Mouse (Mus musculus): Measurements from ENCODE around the gene Zfp217. TPM values are rescaled to one million over a fixed set of nuclear protein-coding genes. Genes with fewer than 3 reads are reported as not detected.

The Zfp217 gene
- polyA plus RNA-seq, 1 experiment: 1.7 TPM

- Histone ChIP-seq H3K27ac (ENCODE audit: insufficient read depth, low read length) (no peak overlapping the region), H3K4me3 (ENCODE audit: insufficient read depth, low read length) (no peak overlapping the region), H3K4me1 (ENCODE audit: control insufficient read depth, insufficient read depth, low read length) (no peaks in the 10 kb centered on the region)
- TF ChIP-seq CTCF (IDR thresholded peaks at IDR 0.05; ENCODE audit: extremely low read depth, insufficient read depth, low read length) (no peak), POLR2A (IDR thresholded peaks at IDR 0.05; ENCODE audit: extremely low read depth, insufficient read depth, low read length) (no peak)
Measured at GRCm38 (mm10) chr2:170110306-170110705, 37.6 kb downstream of the Zfp217 start.

DNA sequence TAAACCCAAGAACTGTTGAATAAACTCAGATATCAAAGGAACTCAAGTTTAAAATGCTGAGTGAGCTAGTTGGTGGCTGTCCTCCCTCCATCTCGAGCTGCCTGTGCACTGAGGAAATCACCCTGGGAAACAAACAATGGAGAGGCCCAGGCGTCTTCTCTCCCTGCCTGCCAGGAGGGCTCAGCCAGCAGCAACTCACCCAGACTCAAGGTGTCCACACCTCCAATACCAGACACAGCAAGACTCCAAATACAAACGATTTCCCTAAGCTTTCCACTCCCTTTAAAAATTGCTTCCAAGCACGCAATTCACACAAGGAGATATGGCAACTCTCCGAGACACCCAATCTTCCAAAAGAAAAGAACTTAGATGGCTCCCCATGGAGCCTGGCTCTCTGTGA, 38.4 kb downstream of the Zfp217 start:
- H3K27ac ChIP-seq (ENCODE audit: insufficient read depth, low read length): no peak overlapping the region
- no peak overlapping the region for H3K4me3 ChIP-seq (ENCODE audit: insufficient read depth, low read length)
- TF ChIP-seq CTCF (IDR thresholded peaks at IDR 0.05; ENCODE audit: extremely low read depth, insufficient read depth, low read length): no peak
- TF ChIP-seq POLR2A (IDR thresholded peaks at IDR 0.05; ENCODE audit: extremely low read depth, insufficient read depth, low read length): no peak
- H3K4me1 ChIP-seq (ENCODE audit: control insufficient read depth, insufficient read depth, low read length): no peaks in the 10 kb centered on the region

DNA sequence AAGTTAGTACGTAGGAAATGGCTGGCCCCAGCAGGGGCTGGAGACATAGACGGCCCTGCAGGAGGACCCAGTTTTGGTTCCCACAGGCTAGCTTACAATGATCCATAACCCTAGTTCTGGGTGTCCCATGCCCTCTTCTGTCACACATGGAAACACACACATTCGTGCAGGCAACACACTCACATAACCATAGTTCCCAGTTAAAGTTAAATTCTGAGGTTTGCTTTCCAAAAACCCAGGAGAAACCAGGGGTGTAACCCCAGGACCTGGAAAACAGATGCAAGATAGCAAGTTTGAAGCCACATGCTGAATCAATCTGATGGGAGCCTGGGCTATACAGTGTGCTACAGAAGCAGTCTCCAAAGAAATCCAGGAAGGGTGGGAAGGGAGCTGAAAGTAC, 40.1 kb downstream of the Zfp217 start:
- TF ChIP-seq CTCF (IDR thresholded peaks at IDR 0.05; ENCODE audit: extremely low read depth, insufficient read depth, low read length) (no peak), POLR2A (IDR thresholded peaks at IDR 0.05; ENCODE audit: extremely low read depth, insufficient read depth, low read length) (no peak)
- H3K4me3 ChIP-seq (ENCODE audit: insufficient read depth, low read length): no peak overlapping the region
- no peaks in the 10 kb centered on the region for H3K4me1 ChIP-seq (ENCODE audit: control insufficient read depth, insufficient read depth, low read length)
- H3K27ac ChIP-seq (ENCODE audit: insufficient read depth, low read length): no peak overlapping the region

DNA sequence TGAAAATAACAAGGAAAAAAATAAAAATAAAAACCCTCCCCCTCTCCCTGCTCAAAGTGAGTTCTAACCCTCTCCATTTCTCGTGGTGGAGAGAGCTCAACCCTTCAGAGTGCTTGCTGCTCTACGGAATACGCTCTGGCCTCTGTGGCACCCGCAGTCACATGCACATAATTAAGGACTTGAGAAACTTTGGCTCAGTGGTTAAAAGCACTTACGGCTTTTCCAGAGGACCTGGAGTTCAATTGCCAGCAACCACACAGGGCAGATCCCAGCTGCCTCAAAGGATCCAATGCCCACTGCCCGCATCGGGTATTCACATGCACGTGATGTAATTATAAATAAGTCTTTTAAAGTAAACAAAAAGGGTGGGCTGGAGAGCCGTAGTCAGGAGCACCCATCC, 41.9 kb downstream of the Zfp217 start:
- TF ChIP-seq POLR2A (IDR thresholded peaks at IDR 0.05; ENCODE audit: extremely low read depth, insufficient read depth, low read length): no peak
- no peak for TF ChIP-seq CTCF (IDR thresholded peaks at IDR 0.05; ENCODE audit: extremely low read depth, insufficient read depth, low read length)
- Histone ChIP-seq H3K4me3 (ENCODE audit: insufficient read depth, low read length) (no peak overlapping the region), H3K4me1 (ENCODE audit: control insufficient read depth, insufficient read depth, low read length) (no peaks in the 10 kb centered on the region), H3K27ac (ENCODE audit: insufficient read depth, low read length) (no peak overlapping the region)

DNA sequence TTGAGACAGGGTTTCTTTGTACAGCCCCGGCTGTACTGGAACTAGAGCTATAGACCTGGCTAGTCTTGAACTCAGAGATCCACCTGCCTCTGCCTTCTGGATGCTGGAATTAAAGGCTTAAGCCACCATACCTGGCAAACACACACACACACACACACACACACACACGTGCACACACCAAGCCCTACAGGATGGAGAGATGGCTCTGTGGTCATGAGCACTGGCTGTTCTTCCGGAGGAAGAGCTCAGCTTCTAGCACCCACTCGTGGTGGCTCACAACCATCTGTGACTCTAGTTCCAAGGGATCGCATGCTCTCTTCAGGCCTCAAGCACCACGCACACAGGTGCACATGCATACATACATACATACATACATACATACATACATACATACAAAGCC, 43.5 kb downstream of the Zfp217 start:
- Histone ChIP-seq H3K4me3 (ENCODE audit: insufficient read depth, low read length) (no peak overlapping the region), H3K27ac (ENCODE audit: insufficient read depth, low read length) (no peak overlapping the region), H3K4me1 (ENCODE audit: control insufficient read depth, insufficient read depth, low read length) (no peaks in the 10 kb centered on the region)
- TF ChIP-seq CTCF (IDR thresholded peaks at IDR 0.05; ENCODE audit: extremely low read depth, insufficient read depth, low read length) (no peak), POLR2A (IDR thresholded peaks at IDR 0.05; ENCODE audit: extremely low read depth, insufficient read depth, low read length) (no peak)

- Histone ChIP-seq H3K4me3 (ENCODE audit: insufficient read depth, low read length) (no peak overlapping the region), H3K27ac (ENCODE audit: insufficient read depth, low read length) (no peak overlapping the region), H3K4me1 (ENCODE audit: control insufficient read depth, insufficient read depth, low read length) (no peaks in the 10 kb centered on the region)
- no peak for TF ChIP-seq POLR2A (IDR thresholded peaks at IDR 0.05; ENCODE audit: extremely low read depth, insufficient read depth, low read length)
- peak; percentile 81 for TF ChIP-seq CTCF (IDR thresholded peaks at IDR 0.05; ENCODE audit: extremely low read depth, insufficient read depth, low read length)
Measured at GRCm38 (mm10) chr2:170103852-170104251, 44.1 kb downstream of the Zfp217 start.

DNA sequence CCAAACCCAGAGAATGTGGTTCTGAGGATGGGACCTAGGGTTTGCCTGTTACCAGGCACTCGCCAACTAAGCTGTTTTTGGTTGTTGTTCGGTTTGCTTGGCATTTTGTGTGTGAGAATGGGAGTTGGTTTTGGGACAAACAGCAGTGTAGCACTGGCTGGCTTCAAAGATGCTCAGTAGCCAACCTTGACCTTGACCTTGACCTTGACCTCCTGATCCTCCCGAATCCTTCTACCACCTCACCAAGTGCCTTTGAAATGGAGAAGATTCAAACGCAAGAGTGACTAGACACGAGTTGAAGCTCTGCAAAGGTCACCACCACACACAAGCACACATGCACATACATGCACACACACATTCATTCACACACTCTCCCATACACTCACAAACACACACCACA, 44.6 kb downstream of the Zfp217 start:
- Histone ChIP-seq H3K27ac (ENCODE audit: insufficient read depth, low read length) (no peak overlapping the region), H3K4me3 (ENCODE audit: insufficient read depth, low read length) (no peak overlapping the region), H3K4me1 (ENCODE audit: control insufficient read depth, insufficient read depth, low read length) (no peaks in the 10 kb centered on the region)
- TF ChIP-seq CTCF (IDR thresholded peaks at IDR 0.05; ENCODE audit: extremely low read depth, insufficient read depth, low read length) (no peak), POLR2A (IDR thresholded peaks at IDR 0.05; ENCODE audit: extremely low read depth, insufficient read depth, low read length) (no peak)

- no peaks in the 10 kb centered on the region for H3K4me1 ChIP-seq (ENCODE audit: control insufficient read depth, insufficient read depth, low read length)
- no peak overlapping the region for H3K4me3 ChIP-seq (ENCODE audit: insufficient read depth, low read length)
- no peak overlapping the region for H3K27ac ChIP-seq (ENCODE audit: insufficient read depth, low read length)
- no peak for TF ChIP-seq POLR2A (IDR thresholded peaks at IDR 0.05; ENCODE audit: extremely low read depth, insufficient read depth, low read length)
- no peak for TF ChIP-seq CTCF (IDR thresholded peaks at IDR 0.05; ENCODE audit: extremely low read depth, insufficient read depth, low read length)
Measured at GRCm38 (mm10) chr2:170101932-170102331, 46.0 kb downstream of the Zfp217 start.

DNA sequence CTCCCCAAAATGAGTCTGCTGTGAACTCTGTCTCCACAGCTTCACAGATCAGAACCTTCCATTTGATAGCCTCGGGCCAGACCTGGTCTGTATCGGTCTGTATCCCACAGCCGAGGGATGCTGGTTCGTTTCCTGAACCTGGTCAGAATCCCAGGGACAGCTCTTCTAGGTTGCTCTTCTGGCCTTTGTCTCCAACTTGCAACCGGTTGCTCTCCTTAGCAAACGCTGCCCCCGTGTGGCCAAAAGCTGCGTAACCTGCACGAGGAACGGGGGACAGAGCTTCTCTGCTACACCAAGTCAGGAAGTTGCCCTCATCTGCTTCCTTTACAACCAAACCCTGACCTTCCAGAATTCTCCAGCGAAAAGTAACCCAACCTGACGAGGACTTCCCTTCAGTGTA, 46.8 kb downstream of the Zfp217 start:
- Histone ChIP-seq H3K27ac (ENCODE audit: insufficient read depth, low read length) (no peak overlapping the region), H3K4me3 (ENCODE audit: insufficient read depth, low read length) (no peak overlapping the region), H3K4me1 (ENCODE audit: control insufficient read depth, insufficient read depth, low read length) (no peaks in the 10 kb centered on the region)
- TF ChIP-seq POLR2A (IDR thresholded peaks at IDR 0.05; ENCODE audit: extremely low read depth, insufficient read depth, low read length) (no peak), CTCF (IDR thresholded peaks at IDR 0.05; ENCODE audit: extremely low read depth, insufficient read depth, low read length) (peak; percentile 96)

DNA sequence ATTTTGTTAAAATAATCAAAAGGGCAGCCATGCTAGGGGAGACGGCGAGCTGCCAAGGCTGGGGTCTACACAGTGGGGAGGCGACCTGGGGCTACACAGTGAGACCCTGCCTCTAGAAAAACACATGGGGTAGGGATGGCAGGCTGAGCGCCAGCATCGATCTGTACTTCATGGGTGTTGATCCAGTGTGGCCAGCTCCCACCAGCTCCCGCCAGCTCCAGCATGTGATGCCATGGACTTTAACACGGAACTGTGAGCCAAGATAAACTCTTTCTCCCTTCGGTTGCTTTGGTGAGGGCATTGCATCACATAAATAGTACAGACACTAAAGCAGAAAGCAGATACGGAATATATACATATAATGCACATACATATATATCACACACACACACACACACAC, 53.0 kb downstream of the Zfp217 start:
- Histone ChIP-seq H3K4me1 (ENCODE audit: control insufficient read depth, insufficient read depth, low read length) (no peaks in the 10 kb centered on the region), H3K27ac (ENCODE audit: insufficient read depth, low read length) (no peak overlapping the region), H3K4me3 (ENCODE audit: insufficient read depth, low read length) (no peak overlapping the region)
- no peak for TF ChIP-seq CTCF (IDR thresholded peaks at IDR 0.05; ENCODE audit: extremely low read depth, insufficient read depth, low read length)
- no peak for TF ChIP-seq POLR2A (IDR thresholded peaks at IDR 0.05; ENCODE audit: extremely low read depth, insufficient read depth, low read length)

- Histone ChIP-seq H3K4me3 (ENCODE audit: insufficient read depth, low read length) (no peak overlapping the region), H3K27ac (ENCODE audit: insufficient read depth, low read length) (no peak overlapping the region), H3K4me1 (ENCODE audit: control insufficient read depth, insufficient read depth, low read length) (no peaks in the 10 kb centered on the region)
- TF ChIP-seq POLR2A (IDR thresholded peaks at IDR 0.05; ENCODE audit: extremely low read depth, insufficient read depth, low read length) (no peak), CTCF (IDR thresholded peaks at IDR 0.05; ENCODE audit: extremely low read depth, insufficient read depth, low read length) (no peak)
Measured at GRCm38 (mm10) chr2:170094220-170094619, 53.7 kb downstream of the Zfp217 start.

All from cortical plate, adult 2 months (tissue).